Mouse (Mus musculus): ENCODE measurements at regions not wholly inside any gene's neighbourhood (a gene's known extent, or its start where the extent isn't known, plus 50 kb on each side); places are given as distances from the start of the nearest gene placed in this dataset.

DNA sequence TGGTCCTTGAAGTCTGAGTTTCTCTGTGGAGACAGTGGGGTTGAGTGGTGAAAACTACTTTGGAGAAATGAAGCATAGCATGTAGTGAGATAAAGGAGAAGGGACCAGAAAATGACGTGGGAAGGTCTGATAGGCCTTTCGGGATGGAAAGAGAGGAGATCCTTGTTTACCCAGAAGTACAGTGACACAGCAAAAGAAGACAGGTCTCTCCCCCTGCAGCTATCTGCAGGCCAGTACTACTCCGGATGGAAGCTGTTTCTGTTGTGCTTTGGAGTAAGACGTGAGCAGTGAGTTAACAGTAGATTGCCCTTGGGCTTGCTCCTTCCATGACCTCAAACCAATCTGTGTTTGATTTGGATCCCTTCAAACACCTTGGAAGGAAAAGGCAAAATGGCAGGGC is 1277.5 kb downstream of the Gsdmc2 start:
- Histone ChIP-seq H3K36me3 (no peaks in the 10 kb centered on the region), H3K9ac (no peak overlapping the region), H3K9me3 (replicated peaks) (no peaks in the 10 kb centered on the region), H3K27ac (no peak overlapping the region), H3K4me2 (no peak overlapping the region), H3K4me1 (no peaks in the 10 kb centered on the region), H3K27me3 (replicated peaks) (no peaks in the 10 kb centered on the region), H3K4me3 (no peak overlapping the region)
- ATAC-seq, result no peak
- WGBS (ENCODE audit: insufficient replicate concordance), result 49% methylated on average over 4 of the region's 4 CpGs

- no peak for ATAC-seq
- H3K4me1 ChIP-seq, result no peaks in the 10 kb centered on the region
- no peak overlapping the region for H3K27ac ChIP-seq
- H3K4me2 ChIP-seq, result no peak overlapping the region
- H3K27me3 ChIP-seq (replicated peaks), result no peaks in the 10 kb centered on the region
- 31% methylated on average over 7 of the region's 7 CpGs for WGBS (ENCODE audit: insufficient replicate concordance)
- H3K36me3 ChIP-seq, result no peaks in the 10 kb centered on the region
- H3K9me3 ChIP-seq (replicated peaks), result no peaks in the 10 kb centered on the region
- H3K4me3 ChIP-seq, result no peak overlapping the region
- H3K9ac ChIP-seq, result no peak overlapping the region
These were observed 1278.9 kb downstream of the Gsdmc2 start for GRCm38 (mm10) chr15:62566106-62566511.

DNA sequence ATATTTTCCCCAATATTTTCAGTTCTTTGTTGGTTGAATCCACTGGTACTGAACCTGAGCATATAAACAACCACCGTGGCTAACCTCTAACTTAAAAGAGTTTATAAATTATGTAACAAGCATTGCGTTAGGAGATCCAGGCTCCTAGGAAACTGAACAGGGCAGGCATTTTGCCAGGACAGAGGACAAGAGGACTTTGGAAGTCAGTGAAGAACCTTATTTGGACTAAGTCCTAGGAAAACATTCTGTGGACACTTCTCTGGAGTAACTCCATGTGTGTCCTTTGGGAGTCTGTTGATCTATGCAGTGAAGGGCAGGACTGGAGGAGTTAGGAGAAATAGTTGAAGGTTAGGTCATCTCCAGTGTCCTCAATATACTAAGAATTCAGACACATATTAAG is 1311.7 kb downstream of the Gsdmc2 start:
- Histone ChIP-seq H3K27ac (no peak overlapping the region), H3K4me2 (no peak overlapping the region), H3K4me3 (no peak overlapping the region), H3K9ac (no peak overlapping the region), H3K4me1 (no peaks in the 10 kb centered on the region), H3K27me3 (replicated peaks) (no peaks in the 10 kb centered on the region), H3K36me3 (no peaks in the 10 kb centered on the region), H3K9me3 (replicated peaks) (no peaks in the 10 kb centered on the region)
- no peak for ATAC-seq
- WGBS (ENCODE audit: insufficient replicate concordance), result 65% methylated on average over 2 of the region's 2 CpGs

DNA sequence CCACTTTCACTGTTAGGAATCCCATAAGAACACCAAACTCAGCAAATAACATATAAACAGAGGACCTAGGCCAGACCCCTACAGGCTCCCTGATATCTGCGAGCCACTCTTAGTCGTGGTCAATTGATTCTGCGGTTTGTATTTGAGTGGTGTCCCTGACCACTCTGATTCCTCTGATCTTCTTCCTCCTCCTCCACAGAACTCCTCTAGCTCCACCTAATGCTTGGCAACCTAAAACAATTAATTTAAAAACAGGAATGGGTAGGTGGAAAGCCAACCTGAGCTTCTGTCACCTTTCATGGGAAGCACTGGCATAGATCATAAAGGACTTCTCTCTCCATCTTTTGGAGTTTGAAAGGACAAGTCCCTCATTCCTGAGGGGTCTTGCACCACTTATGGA is 1316.0 kb downstream of the Gsdmc2 start:
- Histone ChIP-seq H3K9ac (no peak overlapping the region), H3K4me3 (no peak overlapping the region), H3K9me3 (replicated peaks) (no peaks in the 10 kb centered on the region), H3K27me3 (replicated peaks) (no peaks in the 10 kb centered on the region), H3K27ac (no peak overlapping the region), H3K4me1 (no peaks in the 10 kb centered on the region), H3K4me2 (no peak overlapping the region), H3K36me3 (no peaks in the 10 kb centered on the region)
- no peak for ATAC-seq
- WGBS (ENCODE audit: insufficient replicate concordance), result 40% methylated on average over 3 of the region's 3 CpGs

DNA sequence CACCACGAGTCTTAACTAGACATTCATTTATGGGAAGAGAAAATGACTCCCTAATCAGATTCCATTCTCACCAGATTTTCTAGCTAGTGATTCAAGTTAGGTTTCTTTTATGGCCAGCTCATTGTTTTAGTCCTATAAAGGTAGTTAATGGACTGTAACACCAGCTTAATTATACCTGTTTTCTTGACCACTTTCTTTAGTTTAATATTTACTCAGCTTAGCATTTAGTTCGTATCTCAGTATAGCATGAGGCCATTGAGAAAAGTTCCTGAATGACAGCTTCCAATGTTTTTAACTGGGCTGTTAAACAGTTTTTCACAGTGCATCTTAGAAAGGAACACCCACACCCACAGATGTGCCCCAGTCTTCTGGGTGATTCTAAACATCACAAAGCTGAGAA is 1320.3 kb downstream of the Gsdmc2 start:
- no peaks in the 10 kb centered on the region for H3K27me3 ChIP-seq (replicated peaks)
- no peaks in the 10 kb centered on the region for H3K4me1 ChIP-seq
- H3K4me2 ChIP-seq, result no peak overlapping the region
- H3K9ac ChIP-seq, result no peak overlapping the region
- H3K9me3 ChIP-seq (replicated peaks), result no peaks in the 10 kb centered on the region
- no peak overlapping the region for H3K4me3 ChIP-seq
- no peak overlapping the region for H3K27ac ChIP-seq
- H3K36me3 ChIP-seq, result no peaks in the 10 kb centered on the region
- 42% methylated on average over 2 of the region's 2 CpGs for WGBS (ENCODE audit: insufficient replicate concordance)
- no peak for ATAC-seq

- no peaks in the 10 kb centered on the region for H3K36me3 ChIP-seq
- no peak overlapping the region for H3K4me3 ChIP-seq
- no peak for ATAC-seq
- H3K27ac ChIP-seq, result no peak overlapping the region
- no peak overlapping the region for H3K4me2 ChIP-seq
- 78% methylated on average over 2 of the region's 2 CpGs for WGBS (ENCODE audit: insufficient replicate concordance)
- H3K4me1 ChIP-seq, result no peaks in the 10 kb centered on the region
- H3K9me3 ChIP-seq (replicated peaks), result no peaks in the 10 kb centered on the region
- H3K27me3 ChIP-seq (replicated peaks), result no peaks in the 10 kb centered on the region
- no peak overlapping the region for H3K9ac ChIP-seq
These were observed 1320.8 kb downstream of the Gsdmc2 start for GRCm38 (mm10) chr15:62524135-62524534.

DNA sequence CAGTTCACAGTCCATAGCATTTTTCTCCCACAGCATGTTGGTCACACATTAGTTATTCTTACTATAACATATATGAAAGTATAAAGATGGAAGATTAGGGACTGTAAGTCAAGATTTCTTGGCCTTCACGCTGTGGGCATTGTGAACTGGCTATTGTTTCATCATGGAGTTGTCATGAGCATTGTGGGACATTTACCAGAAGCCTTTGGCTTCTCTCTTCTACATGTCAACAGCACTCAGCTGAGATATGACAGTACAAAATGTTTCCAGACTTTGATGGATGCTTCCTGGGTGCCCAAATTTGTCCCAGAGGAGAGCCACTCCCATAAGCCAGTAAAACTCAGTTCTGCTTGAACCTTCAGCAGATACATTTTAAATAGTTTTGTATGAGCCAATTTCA is 1331.5 kb downstream of the Gsdmc2 start:
- Histone ChIP-seq H3K4me3 (no peak overlapping the region), H3K4me2 (no peak overlapping the region)
- ATAC-seq, result no peak

GRCm38 (mm10) chr15:62511461-62511860 is 1333.5 kb downstream of the Gsdmc2 start:
- H3K27me3 ChIP-seq (replicated peaks), result no peaks in the 10 kb centered on the region
- H3K4me2 ChIP-seq, result no peak overlapping the region
- H3K4me3 ChIP-seq, result no peak overlapping the region
- no peaks in the 10 kb centered on the region for H3K9me3 ChIP-seq (replicated peaks)
- H3K4me1 ChIP-seq, result no peaks in the 10 kb centered on the region
- H3K27ac ChIP-seq, result no peak overlapping the region
- WGBS (ENCODE audit: insufficient replicate concordance), result 74% methylated on average over 2 of the region's 2 CpGs
- H3K36me3 ChIP-seq, result no peaks in the 10 kb centered on the region
- ATAC-seq, result no peak
- no peak overlapping the region for H3K9ac ChIP-seq

More for the DNA sequence above, 1331.5 kb downstream of the Gsdmc2 start:
- H3K36me3 ChIP-seq, result no peaks in the 10 kb centered on the region
- whole genome bisulfite sequencing (ENCODE audit: insufficient replicate concordance), result 73% methylated on average over 1 of the region's 1 CpGs
- no peak overlapping the region for H3K27ac ChIP-seq
- no peaks in the 10 kb centered on the region for H3K4me1 ChIP-seq
- H3K9me3 ChIP-seq (replicated peaks), result no peaks in the 10 kb centered on the region
- no peaks in the 10 kb centered on the region for H3K27me3 ChIP-seq (replicated peaks)
- no peak overlapping the region for H3K9ac ChIP-seq

DNA sequence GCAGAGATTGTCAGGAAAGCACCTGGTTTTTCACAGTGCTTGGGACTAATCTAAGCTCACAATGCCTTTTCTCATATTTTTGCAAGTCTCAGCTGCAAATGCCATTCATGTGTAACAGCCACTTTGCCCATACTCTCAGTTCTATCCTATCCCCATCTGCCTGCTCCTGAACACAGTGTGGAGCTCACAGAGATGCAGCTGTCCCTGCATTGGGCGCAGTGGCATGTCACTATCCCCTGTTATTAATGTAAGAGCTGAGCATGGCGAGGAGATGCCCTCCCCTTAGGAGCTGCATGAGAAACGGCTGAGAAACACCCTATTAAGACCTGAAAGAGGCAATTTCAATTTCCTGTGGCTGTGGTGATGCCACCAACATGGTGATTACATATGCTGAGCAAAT is 1341.1 kb downstream of the Gsdmc2 start:
- H3K9ac ChIP-seq, result no peak overlapping the region
- H3K27me3 ChIP-seq (replicated peaks), result no peaks in the 10 kb centered on the region
- no peak for ATAC-seq
- H3K4me3 ChIP-seq, result no peak overlapping the region
- H3K36me3 ChIP-seq, result no peaks in the 10 kb centered on the region
- H3K9me3 ChIP-seq (replicated peaks), result no peaks in the 10 kb centered on the region
- no peaks in the 10 kb centered on the region for H3K4me1 ChIP-seq
- no peak overlapping the region for H3K27ac ChIP-seq
- no peak overlapping the region for H3K4me2 ChIP-seq
- WGBS (ENCODE audit: insufficient replicate concordance), result 62% methylated on average over 3 of the region's 3 CpGs

DNA sequence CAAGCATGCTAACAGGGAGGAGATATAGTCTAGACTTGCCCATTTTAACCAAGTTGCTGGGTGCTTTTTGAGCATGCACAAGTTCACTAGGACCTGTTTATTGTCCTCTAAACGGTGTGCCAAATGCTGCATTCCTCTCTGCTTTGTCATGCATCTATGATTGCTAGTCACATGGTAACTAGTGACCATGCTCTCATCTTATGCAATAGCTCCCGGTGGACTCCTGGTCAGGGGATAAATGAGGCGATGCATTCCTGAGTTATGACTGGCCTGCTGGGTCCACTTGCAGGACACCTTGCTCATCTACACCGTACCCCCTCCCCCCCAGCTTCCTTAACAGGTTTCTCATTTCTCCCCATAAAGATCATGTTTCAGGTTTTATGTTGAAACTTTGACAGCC is 1344.0 kb downstream of the Gsdmc2 start:
- no peak overlapping the region for H3K9ac ChIP-seq
- H3K4me3 ChIP-seq, result no peak overlapping the region
- no peaks in the 10 kb centered on the region for H3K36me3 ChIP-seq
- ATAC-seq, result no peak
- no peak overlapping the region for H3K27ac ChIP-seq
- H3K4me2 ChIP-seq, result no peak overlapping the region
- 52% methylated on average over 4 of the region's 4 CpGs for WGBS (ENCODE audit: insufficient replicate concordance)
- no peaks in the 10 kb centered on the region for H3K9me3 ChIP-seq (replicated peaks)
- H3K4me1 ChIP-seq, result no peaks in the 10 kb centered on the region
- no peaks in the 10 kb centered on the region for H3K27me3 ChIP-seq (replicated peaks)

GRCm38 (mm10) chr15:62500522-62500921 is 1344.5 kb downstream of the Gsdmc2 start:
- no peak overlapping the region for H3K27ac ChIP-seq
- no peaks in the 10 kb centered on the region for H3K36me3 ChIP-seq
- H3K4me3 ChIP-seq, result no peak overlapping the region
- 55% methylated on average over 2 of the region's 2 CpGs for WGBS (ENCODE audit: insufficient replicate concordance)
- no peak overlapping the region for H3K9ac ChIP-seq
- H3K4me2 ChIP-seq, result no peak overlapping the region
- H3K4me1 ChIP-seq, result no peaks in the 10 kb centered on the region
- no peak for ATAC-seq
- no peaks in the 10 kb centered on the region for H3K9me3 ChIP-seq (replicated peaks)
- H3K27me3 ChIP-seq (replicated peaks), result no peaks in the 10 kb centered on the region

DNA sequence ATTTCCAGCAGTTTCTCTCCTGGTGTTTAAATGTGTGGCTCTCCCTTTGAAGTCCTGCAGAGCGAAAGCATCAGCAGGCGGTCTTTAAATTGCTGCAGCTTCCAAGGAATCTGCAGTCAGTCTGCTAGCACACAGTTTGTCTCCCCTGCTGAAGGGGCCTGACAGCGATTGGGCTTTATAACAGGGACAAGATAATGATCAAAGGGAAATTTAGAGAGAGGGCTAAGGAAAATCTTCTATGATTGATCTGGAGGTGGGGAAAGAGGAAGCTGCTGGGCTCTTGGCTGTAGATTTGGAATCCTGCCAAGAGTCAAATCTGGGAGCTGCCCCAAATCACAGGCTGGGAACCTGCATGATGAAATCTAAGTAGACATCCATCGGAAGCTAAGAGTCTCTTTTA is 1348.8 kb downstream of the Gsdmc2 start:
- Histone ChIP-seq H3K4me3 (no peak overlapping the region), H3K27me3 (replicated peaks) (no peaks in the 10 kb centered on the region), H3K9me3 (replicated peaks) (no peaks in the 10 kb centered on the region), H3K4me2 (no peak overlapping the region), H3K27ac (no peak overlapping the region), H3K9ac (no peak overlapping the region), H3K4me1 (no peaks in the 10 kb centered on the region), H3K36me3 (no peaks in the 10 kb centered on the region)
- WGBS (ENCODE audit: insufficient replicate concordance), result 40% methylated on average over 4 of the region's 4 CpGs
- no peak for ATAC-seq

- no peak for ATAC-seq
- H3K27ac ChIP-seq, result no peak overlapping the region
- WGBS (ENCODE audit: insufficient replicate concordance), result 56% methylated on average over 3 of the region's 3 CpGs
These were observed 1352.6 kb downstream of the Gsdmc2 start for GRCm38 (mm10) chr15:62492350-62492749.

More at GRCm38 (mm10) chr15:62492350-62492749, 1352.6 kb downstream of the Gsdmc2 start:
- Histone ChIP-seq H3K4me1 (no peaks in the 10 kb centered on the region), H3K4me3 (no peak overlapping the region), H3K9me3 (replicated peaks) (no peaks in the 10 kb centered on the region), H3K4me2 (no peak overlapping the region), H3K27me3 (replicated peaks) (no peaks in the 10 kb centered on the region), H3K9ac (no peak overlapping the region), H3K36me3 (no peaks in the 10 kb centered on the region)

Measured in liver, embryonic 12.5 days (tissue).